Mouse (Mus musculus) fat pad, adult 2 months (tissue): Measurements from ENCODE around the gene Exoc7.
"Not testable (repeated sequence)": the region's sequence is repeated elsewhere in the genome, so short reads cannot be mapped to it uniquely, and the experiment has no call there.

Experiments
- DNase-seq: peaks from one replicate; pipeline ENCODE4 v3.0.0-alpha.2; 2011; ENCODE audit warnings: low read depth, low spot score; ENCODE audit errors: extremely low read depth

The Exoc7 gene

GRCm38 (mm10) chr11:116281671-116282070, 25.4 kb downstream of the Exoc7 start:
- no peak for DNase-seq

GRCm38 (mm10) chr11:116280751-116281663, 26.0 kb downstream of the Exoc7 start, which contains the start of gene Galr2:
Gene Galr2 (plus strand): TSS chr11:116280939.
- DNase-seq: no peak

- DNase-seq: not testable (repeated sequence)
Observed at GRCm38 (mm10) chr11:116277184-116277583, 29.8 kb downstream of the Exoc7 start.

GRCm38 (mm10) chr11:116274045-116274666, 32.9 kb downstream of the Exoc7 start, which contains the start of gene Srp68:
Gene Srp68 (minus strand): TSS chr11:116274217.
- DNase-seq: peak; percentile 39

- DNase-seq: no peak
Observed at GRCm38 (mm10) chr11:116273469-116274044, 33.5 kb downstream of the Exoc7 start.

DNA sequence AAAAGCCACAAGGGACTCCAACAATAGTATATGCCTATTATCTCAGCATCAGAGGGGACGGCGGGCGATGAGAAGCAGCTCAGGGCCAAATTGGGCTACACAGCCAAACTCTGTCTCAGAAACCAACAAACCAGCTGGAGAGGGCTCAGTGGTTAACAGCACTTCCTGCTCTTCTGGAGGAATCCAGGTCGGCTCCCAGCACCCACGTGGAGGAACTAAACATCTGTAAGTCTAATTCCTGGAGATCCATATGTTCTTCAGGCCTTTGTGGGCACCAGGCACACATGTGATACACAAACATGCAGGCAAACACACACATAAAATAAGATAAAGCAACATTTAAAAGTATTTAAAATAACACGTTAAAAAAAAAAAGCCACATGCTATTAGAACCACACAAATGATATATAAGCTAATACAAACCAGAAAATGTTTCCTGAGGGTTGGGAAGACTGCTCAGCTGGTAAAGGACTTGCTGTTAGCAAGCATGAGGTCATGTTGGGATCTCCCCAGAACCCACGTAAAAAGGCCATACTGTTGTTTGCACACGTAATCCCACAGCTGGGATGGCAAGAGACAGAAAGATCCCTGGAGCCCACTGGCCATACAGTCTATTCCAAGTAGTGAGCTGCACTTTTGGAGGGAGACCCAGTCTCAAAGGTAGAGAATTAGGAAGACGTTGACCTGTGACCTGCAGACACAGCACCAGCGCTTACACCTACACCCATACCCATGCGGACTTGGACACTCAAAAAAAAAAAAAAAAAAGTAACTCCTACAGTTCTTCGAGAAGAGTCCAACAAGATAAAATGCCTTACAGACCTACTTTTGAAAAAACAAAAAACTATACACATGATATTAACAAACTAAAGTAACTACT, 34.2 kb downstream of the Exoc7 start:
- no peak for DNase-seq

DNA sequence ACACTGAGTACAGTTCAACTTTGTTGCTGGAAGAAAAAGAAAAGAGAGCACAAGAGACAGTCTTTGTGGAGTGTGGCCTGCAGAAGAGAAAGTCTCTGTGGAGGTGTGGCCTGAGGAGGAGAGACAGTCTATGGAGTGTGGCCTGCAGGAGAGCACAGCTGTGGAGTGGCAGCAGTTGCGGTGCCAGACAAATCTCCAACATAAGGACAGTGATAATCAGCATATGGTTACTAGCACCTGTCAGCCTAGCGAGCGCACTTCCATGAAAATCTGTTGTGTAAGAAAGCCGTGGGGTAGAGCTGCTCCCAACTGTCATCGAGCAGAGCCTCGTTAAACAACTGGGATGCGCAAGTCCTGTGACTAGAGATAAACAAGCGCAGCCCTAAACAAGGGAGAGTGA, 37.5 kb downstream of the Exoc7 start:
- no peak for DNase-seq

DNA sequence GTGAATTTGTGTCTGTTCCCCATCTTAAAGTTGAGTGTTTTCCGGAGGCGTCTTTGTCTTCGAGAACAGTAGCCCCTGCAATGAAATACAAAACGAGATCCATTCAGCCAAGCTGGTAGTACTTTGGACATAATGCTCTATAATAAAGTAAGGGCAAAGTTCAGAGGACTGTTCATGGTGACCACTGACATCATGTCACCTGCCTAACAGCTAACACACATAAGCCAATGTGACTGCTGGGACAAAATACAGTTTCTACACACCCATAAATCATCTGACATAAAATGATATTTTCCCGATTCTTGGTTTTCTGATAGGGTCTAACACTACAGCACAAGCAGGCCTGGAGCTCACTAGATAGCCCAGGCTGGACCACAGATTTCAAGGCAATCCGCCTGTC, 38.7 kb downstream of the Exoc7 start:
- no peak for DNase-seq

- no peak for DNase-seq
Observed at GRCm38 (mm10) chr11:116267637-116268036, 39.4 kb downstream of the Exoc7 start.

- DNase-seq: no peak
Observed at GRCm38 (mm10) chr11:116265850-116266249, 41.2 kb downstream of the Exoc7 start.

DNA sequence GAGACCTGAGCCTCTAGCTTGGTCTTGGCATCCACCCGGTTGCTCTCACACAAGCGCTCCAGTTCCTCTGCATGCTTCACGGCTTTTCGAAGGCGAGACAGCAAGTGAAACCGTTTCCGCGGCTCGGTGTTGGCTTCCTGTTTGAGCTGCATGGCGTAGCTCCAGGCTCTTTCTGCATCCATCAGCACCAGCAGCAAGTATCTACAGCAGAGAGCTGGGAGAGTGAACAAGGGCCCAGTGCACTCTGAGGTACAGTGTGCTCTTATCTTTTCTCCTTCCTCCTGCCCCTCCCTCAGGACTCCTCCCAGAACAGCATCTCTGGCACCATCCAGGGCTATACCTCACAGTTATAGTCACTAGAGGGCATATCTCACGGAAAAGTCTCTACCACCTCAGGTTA, 41.7 kb downstream of the Exoc7 start:
- no peak for DNase-seq

DNA sequence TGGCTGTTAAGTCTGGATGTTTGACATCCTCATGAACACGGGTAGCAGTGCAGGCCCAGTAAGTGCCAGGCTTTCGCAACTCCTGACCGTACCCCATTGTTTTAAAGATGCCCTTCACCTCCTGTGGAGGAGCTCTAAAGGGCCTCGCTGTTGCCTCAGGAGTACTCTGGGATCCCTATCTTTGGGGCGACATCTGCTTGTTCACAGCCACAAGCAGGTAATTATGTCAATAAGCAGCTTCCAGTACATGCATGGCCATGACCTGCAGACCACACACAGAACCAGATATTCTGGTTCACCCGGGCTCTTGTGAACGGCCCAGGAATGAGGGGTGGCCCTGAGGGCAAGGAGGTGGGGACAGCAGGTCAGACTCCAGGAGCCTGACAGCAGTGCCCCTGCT, 46.8 kb downstream of the Exoc7 start:
- DNase-seq: peak; percentile 54

DNA sequence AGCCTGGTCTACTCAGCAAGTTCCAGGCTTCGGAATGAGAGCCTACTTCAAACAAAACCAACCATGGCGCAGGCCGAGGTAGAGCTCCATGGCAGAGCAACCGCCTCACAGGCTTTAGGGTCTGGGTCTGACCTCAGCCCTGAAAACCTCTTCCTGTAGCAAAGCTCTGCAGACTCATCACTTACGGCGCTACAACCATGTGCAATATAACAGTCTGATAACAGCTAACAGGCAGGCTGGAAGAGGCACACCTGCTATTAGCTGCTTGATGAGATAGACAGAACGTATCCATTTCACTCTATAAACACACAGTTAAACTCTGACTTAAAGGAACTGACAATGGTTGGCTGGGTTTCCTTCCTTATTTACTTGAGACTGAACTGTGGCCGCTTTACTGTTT, 47.6 kb downstream of the Exoc7 start:
- DNase-seq: no peak

DNA sequence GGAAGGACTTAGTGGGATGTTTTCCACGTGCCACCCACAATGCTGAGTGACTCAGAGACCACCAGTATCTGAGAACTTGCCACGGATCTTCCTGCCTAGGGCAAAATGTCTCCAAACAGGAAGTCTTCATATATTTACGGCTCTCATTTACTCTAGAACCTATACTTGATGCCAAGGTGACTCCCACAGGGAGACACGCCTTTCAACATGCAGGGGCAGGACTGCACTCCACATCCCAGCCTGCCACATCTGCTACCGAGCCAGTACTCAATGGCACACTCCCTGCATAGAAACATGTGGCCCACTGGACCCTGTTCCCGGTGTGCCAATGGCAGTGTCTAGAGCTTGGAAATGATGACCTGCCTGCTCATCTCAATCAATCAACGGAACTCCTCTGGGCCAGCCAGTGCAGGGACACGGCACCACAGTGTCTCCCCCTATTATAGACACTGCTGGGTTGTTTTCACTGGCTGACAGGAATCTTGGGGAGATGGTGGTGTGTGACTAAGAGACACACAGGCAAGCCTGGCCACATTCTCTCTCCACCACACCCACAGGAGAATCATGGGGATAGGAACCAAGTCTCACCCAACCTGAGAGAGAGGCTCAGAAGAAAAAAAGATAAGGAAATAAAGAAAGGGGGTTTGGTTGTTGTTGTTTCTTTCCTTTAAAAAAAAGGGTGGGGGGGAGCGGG, 50.9 kb downstream of the Exoc7 start:
- DNase-seq: no peak

GRCm38 (mm10) chr11:116255090-116255981, 51.7 kb downstream of the Exoc7 start:
- no peak for DNase-seq

DNA sequence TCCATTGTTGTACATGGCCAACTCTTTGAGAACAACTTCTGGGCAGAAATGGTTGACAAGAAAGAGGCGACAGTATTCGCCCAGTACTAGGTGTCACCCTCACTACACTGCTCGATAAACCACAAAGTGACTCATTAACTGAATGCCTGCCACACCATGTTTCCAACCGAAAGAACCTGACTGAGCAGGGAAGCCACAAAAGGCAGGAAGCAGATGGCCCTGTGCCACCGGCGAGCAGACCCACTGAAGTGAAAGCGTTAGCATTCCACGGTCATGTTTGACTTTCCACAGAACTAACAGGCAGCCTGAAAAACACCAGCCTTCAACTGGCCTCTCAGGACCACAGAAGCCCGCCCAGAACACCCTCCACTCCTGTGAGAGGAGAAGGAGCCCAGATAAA, 52.4 kb downstream of the Exoc7 start:
- DNase-seq: no peak

- no peak for DNase-seq
Observed at GRCm38 (mm10) chr11:116253076-116253600, 53.9 kb downstream of the Exoc7 start.

- DNase-seq: no peak
Observed at GRCm38 (mm10) chr11:116250898-116251297, 56.1 kb downstream of the Exoc7 start.
